Comparison of ENCODE assay signal across 26 mouse cellular contexts in genomic region chr6:54048768-54049167, GRCm38 (mm10). TPM values are rescaled to one million over a fixed set of nuclear protein-coding genes. Genes with fewer than 3 reads are reported as not detected.
A peak's percentile ranks its signal among the peaks of the same experiment; 100 is the strongest.
DNase-seq lines count a peak whose midpoint lies in the region; ATAC-seq and TF ChIP-seq lines count a peak whose summit lies in the region.
"Had no signal": no experiment of that assay in that cellular context is flagged by ENCODE, and none has a peak within 500 bp of the region (broad histone marks: within the 10 kb centered on the region; RNA-seq: fewer than 3 reads in every experiment).

No protein-coding gene starts in this region.

- 66% methylated on average over 6 of the region's 6 CpGs for WGBS in liver, postnatal 0 days (ENCODE audit: insufficient replicate concordance)
- WGBS in liver, embryonic 12.5 days (ENCODE audit: insufficient replicate concordance), result 70% methylated on average over 6 of the region's 6 CpGs
- WGBS in forebrain, embryonic 15.5 days, result 92% methylated on average over 6 of the region's 6 CpGs

- no peak overlapping the region for H3K4me3 ChIP-seq in liver, postnatal 0 days (ENCODE audit: low read depth, low read length)
- H3K4me3 ChIP-seq in liver, embryonic 12.5 days, result no peak overlapping the region
- H3K4me3 ChIP-seq in forebrain, embryonic 15.5 days, result no peak overlapping the region
- H3K4me3 ChIP-seq: forebrain, embryonic 13.5 days; heart, embryonic 10.5 days; heart, embryonic 15.5 days; hindbrain, embryonic 13.5 days; kidney, embryonic 15.5 days; layer of hippocampus, adult 2 months; liver, embryonic 15.5 days; lung, embryonic 15.5 days; megakaryocyte, embryonic 14.5 days; midbrain, embryonic 12.5 days; neural tube, embryonic 13.5 days had no signal

- H3K9ac ChIP-seq in liver, postnatal 0 days (replicated peaks), result no peak overlapping the region; the same call in 1 of the 2 replicates
- H3K9ac ChIP-seq in liver, embryonic 12.5 days, result no peak overlapping the region
- no peak overlapping the region for H3K9ac ChIP-seq in forebrain, embryonic 15.5 days (replicated peaks)
- H3K9ac ChIP-seq: forebrain, embryonic 13.5 days; heart, embryonic 15.5 days; hindbrain, embryonic 13.5 days; kidney, embryonic 15.5 days; liver, embryonic 15.5 days; lung, embryonic 15.5 days; midbrain, embryonic 12.5 days; neural tube, embryonic 13.5 days had no signal

- no peak for DNase-seq in liver, postnatal 0 days
- DNase-seq in gastrocnemius, adult 18-20 months (ENCODE audit: low spot score), result no peak
- DNase-seq: adrenal gland, adult 8-10 months; cerebellum, adult 18-20 months; gastrocnemius, postnatal 10 days; heart, postnatal 36 days; kidney, adult 18-20 months; kidney, postnatal 36 days; left cerebral cortex, postnatal 4 days; right cerebral cortex, postnatal 4 days had no signal

- no peak for ATAC-seq in liver, postnatal 0 days
- ATAC-seq in liver, embryonic 12.5 days, result no peak
- peak; percentile 98 for ATAC-seq in granulocyte monocyte progenitor cell, adult 5-6 weeks (replicated peaks; ENCODE audit: poor library complexity, severe bottlenecking)
- peak; percentile 82 for ATAC-seq in megakaryocyte progenitor cell, adult 5-6 weeks (replicated peaks; ENCODE audit: poor library complexity)
- ATAC-seq in forebrain, embryonic 15.5 days (replicated peaks), result no peak
- ATAC-seq: forebrain, embryonic 13.5 days had no signal

- peaks cover 19% of the 10 kb centered on the region; the same call in 1 of the 2 replicates for H3K4me1 ChIP-seq in liver, postnatal 0 days (ENCODE audit: insufficient read depth)
- H3K4me1 ChIP-seq in liver, embryonic 12.5 days, result 0 out of 2 replicates have a peak, but pooled peaks cover 2% of the 10 kb centered on the region
- peaks cover 32% of the 10 kb centered on the region for H3K4me1 ChIP-seq in forebrain, embryonic 15.5 days
- H3K4me1 ChIP-seq: heart, embryonic 10.5 days; heart, embryonic 15.5 days had no signal

- no peaks in the 10 kb centered on the region for H3K9me3 ChIP-seq in liver, postnatal 0 days (ENCODE audit: low read length)
- H3K9me3 ChIP-seq in liver, embryonic 12.5 days (replicated peaks), result no peaks in the 10 kb centered on the region
- H3K9me3 ChIP-seq in forebrain, embryonic 15.5 days, result no peaks in the 10 kb centered on the region
- H3K9me3 ChIP-seq: forebrain, embryonic 13.5 days; heart, embryonic 10.5 days; heart, embryonic 15.5 days; hindbrain, embryonic 13.5 days; kidney, embryonic 15.5 days; liver, embryonic 15.5 days; lung, embryonic 15.5 days; midbrain, embryonic 12.5 days; neural tube, embryonic 13.5 days had no signal

- H3K4me2 ChIP-seq in liver, postnatal 0 days (ENCODE audit: low read depth, low read length), result no peak overlapping the region
- no peak overlapping the region for H3K4me2 ChIP-seq in liver, embryonic 12.5 days
- no peak overlapping the region for H3K4me2 ChIP-seq in forebrain, embryonic 15.5 days (replicated peaks)
- H3K4me2 ChIP-seq: forebrain, embryonic 13.5 days; heart, embryonic 15.5 days; hindbrain, embryonic 13.5 days; kidney, embryonic 15.5 days; liver, embryonic 15.5 days; lung, embryonic 15.5 days; midbrain, embryonic 12.5 days; neural tube, embryonic 13.5 days had no signal

- TF ChIP-seq EP300 in liver, postnatal 0 days (IDR thresholded peaks at IDR 0.05; ENCODE audit: low read depth), result peak; percentile 11; the same call in 1 of the 2 replicates

- no peaks in the 10 kb centered on the region for H3K36me3 ChIP-seq in liver, postnatal 0 days (replicated peaks; ENCODE audit: insufficient read depth, low read length)
- H3K36me3 ChIP-seq in liver, embryonic 12.5 days, result no peaks in the 10 kb centered on the region
- no peaks in the 10 kb centered on the region for H3K36me3 ChIP-seq in forebrain, embryonic 15.5 days
- H3K36me3 ChIP-seq: G1E; heart, embryonic 10.5 days; heart, embryonic 15.5 days; hindbrain, embryonic 13.5 days; kidney, embryonic 15.5 days; liver, embryonic 15.5 days; lung, embryonic 15.5 days; midbrain, embryonic 12.5 days; neural tube, embryonic 13.5 days had no signal

- H3K27me3 ChIP-seq in liver, postnatal 0 days (ENCODE audit: insufficient read depth, low read length), result no peaks in the 10 kb centered on the region
- no peaks in the 10 kb centered on the region for H3K27me3 ChIP-seq in liver, embryonic 12.5 days (replicated peaks)
- H3K27me3 ChIP-seq in forebrain, embryonic 15.5 days, result no peaks in the 10 kb centered on the region
- H3K27me3 ChIP-seq: forebrain, embryonic 13.5 days; hindbrain, embryonic 13.5 days; kidney, embryonic 15.5 days; liver, embryonic 15.5 days; midbrain, embryonic 12.5 days; neural tube, embryonic 13.5 days had no signal

- no peak overlapping the region for H3K27ac ChIP-seq in liver, postnatal 0 days (ENCODE audit: low read depth)
- no peak overlapping the region for H3K27ac ChIP-seq in liver, embryonic 12.5 days
- H3K27ac ChIP-seq in forebrain, embryonic 15.5 days (replicated peaks), result no peak overlapping the region
- H3K27ac ChIP-seq: forebrain, embryonic 13.5 days; heart, embryonic 10.5 days; heart, embryonic 15.5 days; hindbrain, embryonic 13.5 days; kidney, embryonic 15.5 days; layer of hippocampus, adult 2 months; liver, embryonic 15.5 days; lung, embryonic 15.5 days; midbrain, embryonic 12.5 days; neural tube, embryonic 13.5 days had no signal

- no peak for TF ChIP-seq CTCF in liver, postnatal 0 days (IDR thresholded peaks at IDR 0.05; ENCODE audit: low read depth)

RNA-seq across cellular contexts. Expression of gene Chn2, which starts 9.4 kb away (rescaled TPM):
- 10.8 and 12.4 TPM in 2 replicates for polyA plus RNA-seq in liver, postnatal 0 days (2015; fragmentation: Nextera tagmentation; extraction: Ambion mirVana)
- 4.9 and 5.9 TPM in 2 replicates for polyA plus RNA-seq in liver, embryonic 12.5 days (2016; fragmentation: Nextera tagmentation; extraction: Ambion mirVana)
- total RNA-seq in granulocyte monocyte progenitor cell, adult 5-6 weeks (2014; fragmentation: Nextera tagmentation), result 13.6 and 15.2 TPM in 2 replicates
- total RNA-seq in granulocyte monocyte progenitor cell, adult 5-6 weeks (2017), result 8.3 and 11.2 TPM in 2 replicates
- 7.5 and 10.9 TPM in 2 replicates for total RNA-seq in megakaryocyte progenitor cell, adult 5-6 weeks (2015)
- 8.0 and 9.5 TPM in 2 replicates for total RNA-seq in megakaryocyte progenitor cell, adult 5-6 weeks (2017)
- under 1 TPM; 0.69 to 0.73 TPM for total RNA-seq in gastrocnemius, adult 18-20 months (2021)
- 41.6 and 46.2 TPM in 2 replicates for polyA plus RNA-seq in forebrain, embryonic 15.5 days (2015; fragmentation: Nextera tagmentation; extraction: Ambion mirVana)
- polyA plus RNA-seq: G1E had no signal

Comparison
In these comparisons a context has a peak if more than half of its experiments do, and no peak if none do; other contexts are left out.
1. ATAC-seq: peak in granulocyte monocyte progenitor cell, adult 5-6 weeks (single experiment) and megakaryocyte progenitor cell, adult 5-6 weeks (single experiment); none in liver, postnatal 0 days (single experiment), liver, embryonic 12.5 days (single experiment) and forebrain, embryonic 15.5 days (single experiment).
2. RNA of gene Chn2, which starts 9.4 kb away (total RNA-seq): 8.3 to 15.2 TPM in granulocyte monocyte progenitor cell, adult 5-6 weeks and 7.5 to 10.9 TPM in megakaryocyte progenitor cell, adult 5-6 weeks; 0.69 to 0.73 TPM in gastrocnemius, adult 18-20 months; every median in the first group is over 4 times any median in the second.